Mouse (Mus musculus): Measurements from ENCODE around the gene Efemp2.

GRCm38 (mm10) chr19:5455037-5455436, 18.7 kb upstream of the Efemp2 start:
- TF ChIP-seq CTCF (IDR thresholded peaks at IDR 0.05; ENCODE audit: borderline replicate concordance, insufficient read depth, low read length), result no peak
- no peak for TF ChIP-seq POLR2A (IDR thresholded peaks at IDR 0.05; ENCODE audit: low read depth, low read length)

Measured in embryonic fibroblast, embryonic 13.5 days (primary cell).